Mouse (Mus musculus) cortical plate, adult 2 months (tissue): Measurements from ENCODE around the gene Azi2.

Experiments
- CTCF ChIP-seq: fragments of 200-500 bp; IDR thresholded peaks from 2 replicates; pipeline ENCODE4 v1.5.1; 2011; ENCODE audit warnings: mild to moderate bottlenecking, control low read depth, low read length; ENCODE audit not compliant: insufficient read depth; ENCODE audit errors: extremely low read depth
- POLR2A ChIP-seq: fragments of 200-500 bp; IDR thresholded peaks from 2 replicates; pipeline ENCODE4 v1.6.1; 2011; ENCODE audit warnings: mild to moderate bottlenecking, low read length, control low read depth; ENCODE audit not compliant: insufficient read depth; ENCODE audit errors: extremely low read depth

GRCm38 (mm10) chr9:118059101-118059500 is 18.8 kb downstream of the Azi2 start:
- no peak for TF ChIP-seq CTCF
- no peak for TF ChIP-seq POLR2A
